Mouse (Mus musculus) heart, adult 8-10 months (tissue): ENCODE results near the gene E4f1. TPM values are rescaled to one million over a fixed set of nuclear protein-coding genes. Genes with fewer than 3 reads are reported as not detected.
"Not testable (repeated sequence)": the region's sequence is repeated elsewhere in the genome, so short reads cannot be mapped to it uniquely, and the experiment has no call there.

Experiments used
- DNase-seq: peaks from one replicate; pipeline ENCODE4 v3.0.0; 2022; ENCODE audit warnings: low spot score
- total RNA-seq, 4 experiments: library from RNA; stranded (reverse); gene quantifications; 2 replicates each; pipeline ENCODE4 v1.2.4; 2022

Gene E4f1
- total RNA-seq, 4 experiments from 2014 or later: 11.2 to 14.7 (median 11.9) TPM

GRCm38 (mm10) chr17:24455523-24456206 is 14.4 kb downstream of the E4f1 start:
- not testable (repeated sequence) for DNase-seq

- DNase-seq: peak; percentile 99
Observed at GRCm38 (mm10) chr17:24454756-24455522, 15.2 kb downstream of the E4f1 start.

- DNase-seq: no peak
Observed at GRCm38 (mm10) chr17:24454218-24454755, 15.8 kb downstream of the E4f1 start.

- no peak for DNase-seq
Observed at GRCm38 (mm10) chr17:24453372-24453771, 16.7 kb downstream of the E4f1 start.

- DNase-seq: no peak
Observed at GRCm38 (mm10) chr17:24451220-24451619, 18.9 kb downstream of the E4f1 start.

GRCm38 (mm10) chr17:24449507-24449906 is 20.6 kb downstream of the E4f1 start:
- DNase-seq: no peak

- DNase-seq: no peak
Observed at GRCm38 (mm10) chr17:24446590-24446989, 23.5 kb downstream of the E4f1 start.

- DNase-seq: no peak
Observed at GRCm38 (mm10) chr17:24443409-24443808, 26.7 kb downstream of the E4f1 start.

- DNase-seq: no peak
Observed at GRCm38 (mm10) chr17:24442632-24443155, 27.4 kb downstream of the E4f1 start, which contains the start of gene Dnase1l2. Gene Dnase1l2 (minus strand): TSS chr17:24443105.

- DNase-seq: no peak
Observed at GRCm38 (mm10) chr17:24442107-24442506, 28.0 kb downstream of the E4f1 start.

- DNase-seq: no peak
Observed at GRCm38 (mm10) chr17:24441148-24441547, 29.0 kb downstream of the E4f1 start.

- no peak for DNase-seq
Observed at GRCm38 (mm10) chr17:24440377-24440776, 29.7 kb downstream of the E4f1 start.

GRCm38 (mm10) chr17:24437016-24437415 is 33.1 kb downstream of the E4f1 start:
- peak; percentile 46 for DNase-seq

- DNase-seq: peak; percentile 55
Observed at GRCm38 (mm10) chr17:24429201-24429983, 40.7 kb downstream of the E4f1 start.

GRCm38 (mm10) chr17:24427170-24427557 is 42.9 kb downstream of the E4f1 start:
- DNase-seq: no peak

- DNase-seq: peak; percentile 95
Observed at GRCm38 (mm10) chr17:24426471-24427169, 43.5 kb downstream of the E4f1 start, which contains the start of gene Eci1. Gene Eci1 (plus strand): TSS chr17:24426641.

- DNase-seq: no peak
Observed at GRCm38 (mm10) chr17:24425905-24426304, 44.2 kb downstream of the E4f1 start.

- not testable (repeated sequence) for DNase-seq
Observed at GRCm38 (mm10) chr17:24425326-24425725, 44.8 kb downstream of the E4f1 start.

GRCm38 (mm10) chr17:24424489-24424888 is 45.6 kb downstream of the E4f1 start:
- DNase-seq: no peak

GRCm38 (mm10) chr17:24423114-24423513 is 47.0 kb downstream of the E4f1 start:
- no peak for DNase-seq
